Mouse (Mus musculus) right cerebral cortex, adult 2 months (tissue): ENCODE results near the gene Sesn2.
"Not testable (repeated sequence)": the region's sequence is repeated elsewhere in the genome, so short reads cannot be mapped to it uniquely, and the experiment has no call there.

Source experiments
- DNase-seq, 2 experiments: peaks; one replicate each; pipeline ENCODE4 v3.0.0; 2021 to 2022; ENCODE audit warnings: low spot score in 2 of 2

Sesn2 gene

DNA sequence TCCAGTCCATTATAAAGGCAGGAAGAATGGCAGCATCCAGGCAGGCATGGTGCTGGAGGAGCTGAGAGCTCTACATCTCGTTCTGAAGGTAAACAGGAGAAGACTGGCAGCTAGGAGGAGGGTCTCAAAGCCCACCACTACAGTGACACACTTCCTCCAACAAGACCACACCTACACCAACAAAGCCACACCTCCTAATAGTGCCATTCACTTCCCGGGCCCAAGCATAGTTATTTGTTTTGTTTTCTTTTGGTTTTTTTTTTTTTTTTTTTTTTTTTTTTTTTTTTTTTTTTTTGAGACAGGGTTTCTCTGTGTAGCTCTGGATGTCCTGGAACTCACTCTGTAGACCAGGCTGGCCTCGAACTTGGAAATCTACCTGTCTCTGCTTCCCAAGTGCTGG lies 28.2 kb downstream of the Sesn2 start:
- not testable (repeated sequence) for DNase-seq

DNA sequence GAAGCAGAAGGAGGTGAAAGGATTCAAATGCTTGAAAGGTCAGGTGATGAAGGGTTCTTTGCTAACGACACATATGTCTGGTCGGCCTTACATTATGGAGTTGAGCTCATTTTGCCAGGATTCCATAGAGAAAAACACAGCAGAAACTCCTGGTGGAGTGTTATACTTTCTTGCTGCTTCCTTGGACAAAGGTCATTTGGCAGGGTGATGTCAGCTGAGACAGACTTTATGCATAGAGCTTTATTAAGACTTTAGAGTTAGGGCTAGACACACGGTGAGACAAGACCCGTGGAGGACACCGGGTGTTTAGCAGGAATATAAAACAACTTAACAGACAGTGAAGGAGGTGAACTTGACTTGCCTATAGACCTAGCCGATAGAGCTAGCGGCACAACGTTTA lies 32.5 kb downstream of the Sesn2 start:
- DNase-seq, result no peak

DNA sequence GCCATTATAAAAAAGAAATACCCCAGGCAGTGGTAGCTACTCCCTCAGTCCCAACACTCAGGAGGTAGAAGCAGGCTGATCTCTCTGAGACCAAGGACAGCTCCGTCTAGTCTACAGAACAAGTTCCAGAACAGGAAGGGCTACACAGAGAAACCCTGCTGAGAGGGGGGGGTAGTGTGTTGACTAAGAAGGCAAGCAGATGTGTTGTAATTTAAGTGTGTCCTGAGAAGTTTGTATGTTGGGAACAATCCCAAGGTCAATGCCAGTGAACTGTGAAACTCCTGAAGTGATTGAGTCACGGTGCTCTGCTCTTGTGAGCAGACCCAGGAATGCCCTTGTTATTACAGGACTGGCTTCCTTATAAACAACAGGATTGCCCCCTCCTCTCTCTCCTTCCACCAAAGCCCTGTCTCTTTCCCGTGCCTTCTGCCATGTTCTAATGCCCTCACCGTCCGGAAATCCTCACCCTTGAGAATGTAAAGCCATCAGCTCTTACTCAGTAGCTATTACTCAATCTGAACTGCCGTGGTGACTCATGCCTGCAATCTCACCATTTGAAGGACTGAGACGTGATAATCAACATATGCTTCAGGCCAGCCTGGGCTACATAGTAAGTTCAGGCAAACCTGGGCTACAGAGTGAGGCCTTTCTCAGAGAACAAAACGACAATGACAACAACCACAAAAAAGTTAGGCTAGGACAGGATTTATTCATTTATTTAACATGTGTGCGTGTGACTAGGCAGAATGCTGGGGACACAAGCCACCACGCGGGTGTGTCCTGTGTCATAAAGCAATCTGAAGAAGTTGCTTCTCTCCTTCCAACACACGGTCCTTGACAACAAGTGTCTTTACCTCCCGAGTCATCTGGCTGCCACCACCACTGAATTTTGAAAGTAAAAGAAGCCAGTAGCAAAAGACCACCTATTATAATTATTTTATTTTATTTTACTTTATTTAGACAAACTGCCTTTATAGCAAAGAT lies 34.1 kb downstream of the Sesn2 start:
- DNase-seq, result no peak

DNA sequence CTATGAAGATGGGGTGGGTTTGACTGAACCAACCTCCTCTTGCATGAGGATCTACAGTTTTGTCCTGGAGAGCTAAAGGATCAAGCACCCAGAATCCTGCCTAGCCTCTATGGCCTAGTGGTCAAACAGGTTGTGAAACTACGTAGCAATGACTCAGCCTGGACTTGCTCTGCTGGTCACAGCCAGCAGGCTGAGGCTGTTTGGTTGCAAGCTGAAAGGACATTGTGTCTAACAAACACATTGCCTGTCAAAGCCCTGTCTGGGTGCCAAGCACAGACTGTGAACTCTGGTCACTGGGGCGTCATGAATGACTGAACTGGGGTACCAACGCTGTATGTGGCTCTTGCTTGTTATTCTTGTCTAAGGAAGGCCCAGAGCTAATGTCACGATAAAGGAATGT lies 35.7 kb downstream of the Sesn2 start:
- DNase-seq, result no peak

GRCm38 (mm10) chr4:132473411-132473810 lies 36.9 kb downstream of the Sesn2 start:
- DNase-seq, result no peak

DNA sequence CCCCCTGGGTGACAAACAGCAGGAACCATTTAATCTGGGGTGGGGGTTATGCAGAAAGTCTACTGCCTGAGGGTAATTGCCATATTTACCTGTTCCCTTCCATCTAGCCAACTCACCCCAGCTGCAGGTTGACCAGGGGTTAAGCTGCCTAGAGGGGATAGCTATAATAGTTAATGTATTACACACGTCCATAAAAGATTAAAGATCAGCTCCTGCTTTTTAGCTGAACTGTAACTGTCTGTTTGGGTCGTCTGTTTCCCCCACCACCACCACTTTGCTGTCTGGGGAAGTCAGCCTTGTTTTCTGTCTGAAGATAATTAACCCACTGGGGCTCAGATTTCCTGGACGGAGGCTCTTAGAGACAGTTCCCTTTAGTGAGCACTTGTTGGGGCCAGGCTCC lies 40.4 kb downstream of the Sesn2 start:
- no peak for DNase-seq

- DNase-seq, result peak in 1 of 2 experiments; percentile 2
Observed at GRCm38 (mm10) chr4:132464255-132464613, 46.1 kb downstream of the Sesn2 start.

- DNase-seq, result peak; percentile 94 to 97
Observed at GRCm38 (mm10) chr4:132463430-132464254, 46.7 kb downstream of the Sesn2 start, which contains the start of gene Med18. Med18 (minus strand) TSS chr4:132463921.

DNA sequence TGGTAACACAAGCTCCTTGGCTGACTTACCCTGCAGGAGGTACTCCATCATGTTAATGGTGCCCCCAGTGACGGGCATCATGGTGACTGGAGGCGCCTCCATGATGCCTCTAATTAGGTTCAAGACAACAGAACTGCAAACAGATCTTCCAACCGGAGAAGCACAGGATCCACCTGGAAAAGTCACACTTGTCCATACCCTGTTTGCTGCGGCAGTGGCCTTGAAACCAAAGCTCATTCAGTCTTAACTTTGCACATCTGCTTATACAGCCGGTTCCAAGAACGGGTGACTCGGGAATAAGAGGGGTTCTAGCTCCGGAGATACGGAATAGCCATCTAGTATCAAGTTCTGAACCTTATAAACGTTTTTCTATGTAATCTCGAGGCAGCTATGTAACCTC lies 47.5 kb downstream of the Sesn2 start:
- peak in 1 of 2 experiments; percentile 4 for DNase-seq

- no peak for DNase-seq
Observed at GRCm38 (mm10) chr4:132460225-132460624, 50.1 kb downstream of the Sesn2 start.

GRCm38 (mm10) chr4:132455561-132455960 lies 54.7 kb downstream of the Sesn2 start:
- DNase-seq, result no peak

- DNase-seq, result no peak
Observed at GRCm38 (mm10) chr4:132455146-132455545, 55.2 kb downstream of the Sesn2 start.

- DNase-seq, result no peak
Observed at GRCm38 (mm10) chr4:132454216-132454615, 56.1 kb downstream of the Sesn2 start.

- no peak for DNase-seq
Observed at GRCm38 (mm10) chr4:132449778-132450177, 60.5 kb downstream of the Sesn2 start.

DNA sequence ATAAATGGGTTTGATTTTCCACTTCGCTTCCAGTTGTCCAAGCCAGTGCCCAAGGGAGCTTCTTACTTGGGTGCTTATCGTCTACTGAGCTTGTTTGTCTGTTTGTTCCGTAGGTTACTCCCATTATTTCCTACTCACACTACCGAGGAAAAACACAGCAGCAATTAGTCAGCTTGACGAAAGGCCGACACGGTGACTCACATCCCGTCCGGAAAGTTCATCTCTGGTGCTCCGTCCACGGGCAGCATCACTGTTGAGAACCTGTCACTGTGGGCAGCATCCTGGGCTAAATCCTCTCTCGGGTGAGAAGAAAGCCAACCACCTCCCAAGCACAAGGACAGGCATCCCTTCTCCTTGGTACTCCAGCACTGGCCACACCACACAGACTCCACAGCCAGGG lies 64.2 kb downstream of the Sesn2 start:
- DNase-seq, result no peak

- no peak for DNase-seq
Observed at GRCm38 (mm10) chr4:132444516-132444915, 65.8 kb downstream of the Sesn2 start.
